Mouse (Mus musculus) midbrain, embryonic 14.5 days (tissue): ENCODE measurements around the gene Plin3. TPM values are rescaled to one million over a fixed set of nuclear protein-coding genes. Genes with fewer than 3 reads are reported as not detected.

Experiments used
- ATAC-seq: fragments of 200-750 bp; cut with Nextera tagmentation; 2 replicates; pipeline ENCODE4 v1.8.0; 2017; ENCODE audit warnings: moderate number of reproducible peaks, moderate library complexity; ENCODE audit not compliant: low FRiP score, low TSS enrichment
- DNase-seq: peaks from one replicate; pipeline ENCODE4 v3.0.0-alpha.2; 2015
- H3K27ac ChIP-seq: fragments of 300-500 bp; sonication (generic); replicated peaks from 2 replicates; pipeline ENCODE4 v1.5.1; 2014; ENCODE audit warnings: mild to moderate bottlenecking, low read depth, low read length, moderate library complexity
- H3K27me3 ChIP-seq: fragments of 300-500 bp; sonication (generic); 2 replicates; pipeline ENCODE4 v1.6.1; 2014; ENCODE audit warnings: low read length, control low read depth, mixed read lengths; ENCODE audit not compliant: control insufficient read depth, insufficient read depth
- H3K36me3 ChIP-seq: fragments of 300-500 bp; sonication (generic); 2 replicates; pipeline ENCODE4 v1.6.1; 2014; ENCODE audit warnings: low read length, control low read depth; ENCODE audit not compliant: control insufficient read depth, insufficient read depth
- H3K4me1 ChIP-seq: fragments of 300-500 bp; sonication (generic); 2 replicates; pipeline ENCODE4 v1.6.1; 2014; ENCODE audit warnings: mild to moderate bottlenecking, antibody characterized with exemption, low read length, control low read depth; ENCODE audit not compliant: control insufficient read depth, insufficient read depth
- H3K4me2 ChIP-seq: fragments of 300-500 bp; sonication (generic); 2 replicates; pipeline ENCODE4 v1.6.1; 2014; ENCODE audit warnings: mild to moderate bottlenecking, low read length, moderate library complexity
- H3K4me3 ChIP-seq: fragments of 300-500 bp; sonication (generic); replicated peaks from 2 replicates; pipeline ENCODE4 v1.5.1; 2014; ENCODE audit warnings: low read depth, low read length
- H3K9ac ChIP-seq: fragments of 300-500 bp; sonication (generic); replicated peaks from 2 replicates; pipeline ENCODE4 v1.6.1; 2014; ENCODE audit warnings: mild to moderate bottlenecking, low read length, moderate library complexity
- H3K9me3 ChIP-seq: fragments of 300-500 bp; sonication (generic); 2 replicates; pipeline ENCODE4 v1.6.1; 2016; ENCODE audit warnings: low read length, control low read depth, mixed read lengths; ENCODE audit not compliant: control insufficient read depth
- WGBS: fragments of 180-500 bp; shearing (Covaris S2); extraction: QIAGEN DNeasy Blood & Tissue Kit; methylation state at CpG from one replicate; pipeline ENCODE4 v1.1.7; 2014; 5-methylcytosine and 5-hydroxymethylcytosine counted together
- polyA plus RNA-seq: library from polyadenylated mRNA; unstranded; fragments of >200 nt; fragmentation: Nextera tagmentation; extraction: Ambion mirVana; gene quantifications from 2 replicates; pipeline ENCODE4 v1.2.1, GENCODE M21; 2014

Plin3 gene
- polyA plus RNA-seq, 1 experiment from 2014 or later = 11.6 TPM

GRCm38 (mm10) chr17:56282802-56283201 is 9.9 kb downstream of the Plin3 start:
- Histone ChIP-seq H3K36me3 (no peaks in the 10 kb centered on the region), H3K9me3 (no peaks in the 10 kb centered on the region), H3K4me1 (no peaks in the 10 kb centered on the region), H3K4me2 (no peak overlapping the region), H3K4me3 (no peak overlapping the region), H3K27me3 (no peaks in the 10 kb centered on the region), H3K27ac (no peak overlapping the region), H3K9ac (no peak overlapping the region)
- DNase-seq (no peak), ATAC-seq (no peak)
- 91% methylated on average over 4 of the region's 4 CpGs for WGBS

GRCm38 (mm10) chr17:56281193-56281592 is 11.5 kb downstream of the Plin3 start:
- Histone ChIP-seq H3K4me2 (no peak overlapping the region), H3K9ac (no peak overlapping the region), H3K27ac (no peak overlapping the region), H3K4me1 (0 out of 2 replicates have a peak, but pooled peaks cover 5% of the 10 kb centered on the region), H3K9me3 (no peaks in the 10 kb centered on the region), H3K36me3 (no peaks in the 10 kb centered on the region), H3K27me3 (no peaks in the 10 kb centered on the region), H3K4me3 (no peak overlapping the region)
- ATAC-seq (no peak), DNase-seq (no peak)
- 91% methylated on average over 12 of the region's 12 CpGs for WGBS

- Histone ChIP-seq H3K27me3 (no peaks in the 10 kb centered on the region), H3K9me3 (no peaks in the 10 kb centered on the region), H3K36me3 (no peaks in the 10 kb centered on the region), H3K9ac (no peak overlapping the region), H3K27ac (no peak overlapping the region), H3K4me1 (0 out of 2 replicates have a peak, but pooled peaks cover 5% of the 10 kb centered on the region), H3K4me2 (no peak overlapping the region), H3K4me3 (no peak overlapping the region)
- DNase-seq = no peak
- 97% methylated on average over 12 of the region's 12 CpGs for WGBS
- ATAC-seq = no peak
Observed at GRCm38 (mm10) chr17:56279481-56280155, 13.1 kb downstream of the Plin3 start.

GRCm38 (mm10) chr17:56278340-56278739 is 14.3 kb downstream of the Plin3 start:
- Histone ChIP-seq H3K36me3 (no peaks in the 10 kb centered on the region), H3K9me3 (no peaks in the 10 kb centered on the region), H3K27me3 (no peaks in the 10 kb centered on the region), H3K9ac (no peak overlapping the region), H3K4me2 (no peak overlapping the region), H3K4me1 (0 out of 2 replicates have a peak, but pooled peaks cover 5% of the 10 kb centered on the region), H3K4me3 (no peak overlapping the region), H3K27ac (no peak overlapping the region)
- DNase-seq = no peak
- 95% methylated on average over 5 of the region's 5 CpGs for WGBS
- no peak for ATAC-seq

- 0 out of 2 replicates have a peak, but pooled peaks cover 5% of the 10 kb centered on the region for H3K4me1 ChIP-seq
- H3K4me3 ChIP-seq = no peak overlapping the region
- H3K36me3 ChIP-seq = no peaks in the 10 kb centered on the region
- H3K27ac ChIP-seq = no peak overlapping the region
- WGBS = 41% methylated on average over 2 of the region's 2 CpGs
- H3K4me2 ChIP-seq = peak overlapping the region; percentile 63; the same call in 1 of the 2 replicates
- DNase-seq (no peak), ATAC-seq (no peak)
- H3K9ac ChIP-seq = no peak overlapping the region
- H3K9me3 ChIP-seq = no peaks in the 10 kb centered on the region
- no peaks in the 10 kb centered on the region for H3K27me3 ChIP-seq
Observed at GRCm38 (mm10) chr17:56277567-56277893, 15.1 kb downstream of the Plin3 start.

GRCm38 (mm10) chr17:56276643-56277566 is 15.8 kb downstream of the Plin3 start, which contains the start of gene Ticam1:
TSS of gene Ticam1 (minus strand) at chr17:56276786.
- Histone ChIP-seq H3K9ac (peak within 1 kb of the TSS; percentile 43; the same call in 1 of the 2 replicates), H3K27me3 (no peaks in the 10 kb centered on the region), H3K4me2 (peak within 1 kb of the TSS; percentile 63), H3K9me3 (no peaks in the 10 kb centered on the region), H3K36me3 (no peaks in the 10 kb centered on the region), H3K4me1 (0 out of 2 replicates have a peak, but pooled peaks cover 5% of the 10 kb centered on the region), H3K4me3 (peak within 1 kb of the TSS; percentile 32), H3K27ac (no peak within 1 kb of the TSS)
- ATAC-seq = peak; percentile 74
- peak; percentile 79 for DNase-seq
- WGBS = 8% methylated on average over 19 of the region's 21 CpGs

GRCm38 (mm10) chr17:56275842-56276480 is 16.7 kb downstream of the Plin3 start:
- Histone ChIP-seq H3K36me3 (no peaks in the 10 kb centered on the region), H3K4me3 (peak overlapping the region; percentile 32), H3K4me2 (peak overlapping the region; percentile 63), H3K27me3 (no peaks in the 10 kb centered on the region), H3K27ac (no peak overlapping the region), H3K4me1 (0 out of 2 replicates have a peak, but pooled peaks cover 5% of the 10 kb centered on the region), H3K9ac (peak overlapping the region; percentile 43; the same call in 1 of the 2 replicates), H3K9me3 (no peaks in the 10 kb centered on the region)
- ATAC-seq = no peak
- no peak for DNase-seq
- 34% methylated on average over 5 of the region's 5 CpGs for WGBS

GRCm38 (mm10) chr17:56273986-56274385 is 18.7 kb downstream of the Plin3 start:
- 90% methylated on average over 5 of the region's 5 CpGs for WGBS

More at GRCm38 (mm10) chr17:56273986-56274385, 18.7 kb downstream of the Plin3 start:
- Histone ChIP-seq H3K27ac (no peak overlapping the region), H3K9me3 (no peaks in the 10 kb centered on the region), H3K4me1 (peaks cover 11% of the 10 kb centered on the region; the same call in 1 of the 2 replicates), H3K27me3 (no peaks in the 10 kb centered on the region), H3K4me2 (no peak overlapping the region), H3K9ac (no peak overlapping the region), H3K4me3 (no peak overlapping the region), H3K36me3 (no peaks in the 10 kb centered on the region)
- no peak for ATAC-seq
- no peak for DNase-seq
